Mouse (Mus musculus): ENCODE measurements at regions not wholly inside any gene's neighbourhood (a gene's known extent, or its start where the extent isn't known, plus 50 kb on each side); places are given as distances from the start of the nearest gene placed in this dataset.

DNA sequence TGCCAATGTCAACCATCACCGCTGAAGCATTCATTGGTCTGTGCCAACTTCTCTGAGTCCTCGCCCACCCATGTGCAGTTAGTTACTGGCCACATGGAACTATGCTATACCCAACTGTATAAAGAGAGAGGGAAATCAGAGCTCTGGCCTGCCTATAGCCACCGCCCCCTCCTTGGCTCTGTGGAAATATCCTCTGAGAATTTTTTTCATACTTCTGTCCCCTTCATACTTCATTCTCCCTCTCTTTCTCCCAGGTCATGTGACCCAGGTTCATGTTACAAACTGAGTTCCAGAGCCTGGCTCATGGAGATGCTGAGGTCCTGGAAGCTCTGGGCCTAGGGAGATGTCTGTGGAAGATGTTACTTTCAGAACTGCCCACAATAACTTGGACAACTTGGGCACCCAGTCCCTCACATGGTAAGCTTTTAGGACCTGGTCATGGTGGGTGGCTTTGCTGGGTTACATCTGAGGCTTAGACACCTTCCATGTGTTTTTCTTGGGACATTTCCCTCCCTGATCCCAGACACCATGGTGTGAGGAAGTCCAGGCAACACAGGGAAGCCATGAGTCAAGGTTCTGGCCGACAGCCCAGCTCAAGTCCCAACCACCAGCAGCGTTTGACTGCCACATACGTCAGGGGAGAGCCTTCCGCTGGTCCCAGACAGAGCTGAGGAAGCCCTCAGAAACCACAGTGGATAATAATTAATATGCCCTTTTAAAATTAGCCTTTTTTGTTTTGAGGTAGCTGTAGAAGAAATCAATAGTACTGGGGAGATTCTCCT, 89.0 kb upstream of the Trpm1 start:
- peak in 1 of 2 experiments; percentile 72 for DNase-seq (ENCODE audit: low spot score in 2 of 2)
- intact Hi-C loops (cut with DNase I) = loop anchor here (2.0 to 10.0 kb wide), 4 partner anchors 32 to 310 kb away; partner anchors contain the start of gene Klf13

DNA sequence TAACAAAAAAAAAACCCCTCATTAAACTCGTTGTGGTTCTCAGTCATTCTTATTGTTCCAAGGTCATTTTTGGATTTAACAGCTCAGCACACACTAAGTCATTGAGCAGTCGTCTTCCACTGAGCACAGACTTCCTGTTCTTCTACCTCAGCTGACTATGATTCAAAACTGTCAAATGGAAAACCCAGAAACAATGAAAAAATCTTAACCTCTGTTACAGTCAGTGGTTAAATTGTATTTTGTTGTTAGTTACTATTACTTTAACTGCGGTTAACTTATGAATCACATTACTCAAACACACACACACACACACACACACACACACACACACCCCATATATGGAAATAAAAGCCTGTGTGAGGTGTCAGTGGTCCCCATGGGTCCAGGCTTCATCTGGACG, 92.5 kb upstream of the Trpm1 start:
- DNase-seq (ENCODE audit: low spot score in 2 of 2) = no peak
- intact Hi-C loops (cut with DNase I) = loop anchor here (10.0 kb wide), 1 partner anchor 306 kb away; no protein-coding TSS in a partner anchor

DNA sequence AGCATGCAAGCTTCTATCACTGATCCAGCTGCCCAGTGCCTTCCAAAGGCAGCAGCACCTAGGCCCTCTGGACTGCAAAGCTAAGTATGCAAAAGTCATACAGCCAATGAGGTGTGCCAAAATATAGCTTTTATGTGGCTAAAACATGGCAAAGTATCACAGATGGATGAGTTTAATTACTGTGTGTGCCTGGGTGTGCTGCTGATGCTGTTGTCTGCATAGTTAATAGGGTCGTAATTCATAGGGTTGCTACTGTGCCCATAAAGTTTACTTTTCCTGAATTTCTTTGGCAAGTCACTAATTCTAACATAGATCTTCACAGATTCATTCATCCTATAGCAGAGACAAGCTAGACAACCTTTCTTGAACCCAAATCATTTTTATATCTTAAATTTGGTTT, 93.1 kb upstream of the Trpm1 start:
- no peak for DNase-seq (ENCODE audit: low spot score in 2 of 2)
- intact Hi-C loops (cut with DNase I) = loop anchor here (10.0 kb wide), 1 partner anchor 306 kb away; no protein-coding TSS in a partner anchor

GRCm38 (mm10) chr7:64060051-64060450, 93.6 kb upstream of the Trpm1 start:
- intact Hi-C loops (cut with DNase I) = loop anchor here (10.0 kb wide), 1 partner anchor 305 kb away; no protein-coding TSS in a partner anchor
- peak in 1 of 2 experiments; percentile 34 for DNase-seq (ENCODE audit: low spot score in 2 of 2)

DNA sequence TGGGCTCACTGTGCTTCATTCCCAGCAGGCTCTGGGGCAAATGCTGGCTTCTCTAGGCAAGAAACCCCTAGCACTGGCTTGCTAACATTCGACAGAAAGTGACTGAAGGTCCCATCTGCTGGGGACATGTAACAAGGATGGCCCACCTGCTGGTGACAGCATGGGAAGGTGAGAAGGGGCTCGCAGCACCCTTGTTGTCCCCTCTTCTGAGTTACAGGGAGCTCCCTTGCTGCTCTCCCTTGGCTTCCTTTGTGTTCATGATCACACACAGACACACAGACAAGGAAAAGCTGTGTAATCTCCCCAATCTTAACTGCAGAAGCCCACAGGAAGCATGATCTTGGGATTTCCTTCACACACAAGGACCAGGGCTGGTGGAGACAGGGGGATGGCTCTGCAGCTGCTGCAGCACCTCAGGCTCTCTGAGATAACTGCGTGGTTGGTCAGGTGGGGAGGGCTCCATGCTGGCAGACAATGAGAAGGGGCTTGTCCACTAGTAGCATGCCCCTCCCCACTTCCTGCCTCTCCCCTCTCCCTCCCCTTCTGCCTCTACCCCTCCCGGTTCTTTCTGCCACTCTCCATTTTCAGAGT, 95.3 kb upstream of the Trpm1 start:
- intact Hi-C loops (cut with DNase I) = no loop called here
- DNase-seq (ENCODE audit: low spot score in 2 of 2) = no peak

GRCm38 (mm10) chr7:64057873-64058272, 95.8 kb upstream of the Trpm1 start:
- DNase-seq (ENCODE audit: low spot score in 2 of 2) = no peak
- intact Hi-C loops (cut with DNase I) = no loop called here

DNA sequence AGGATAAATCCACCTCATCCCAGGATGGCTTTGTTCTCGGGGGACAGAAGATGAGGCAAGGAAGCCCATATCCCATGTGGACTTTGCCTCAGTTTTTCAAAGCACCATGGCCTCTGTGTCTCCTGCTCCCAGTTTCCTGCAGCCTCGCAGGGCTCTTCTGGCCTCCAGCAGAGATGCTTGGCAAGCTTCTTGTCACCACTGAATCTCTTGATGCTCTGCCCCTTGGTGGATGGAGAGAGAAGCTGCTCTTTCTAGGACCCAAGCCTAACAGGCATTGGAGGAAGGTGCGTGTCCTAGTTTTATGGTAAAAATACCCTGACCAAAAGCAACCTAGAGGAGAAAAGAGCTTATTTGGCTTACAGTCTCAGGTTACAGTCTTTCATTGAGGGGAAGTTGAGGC, 97.1 kb upstream of the Trpm1 start:
- intact Hi-C loops (cut with DNase I) = no loop called here

GRCm38 (mm10) chr7:64054996-64055395, 98.6 kb upstream of the Trpm1 start:
- intact Hi-C loops (cut with DNase I) = no loop called here
- no peak for DNase-seq (ENCODE audit: low spot score in 2 of 2)

More for the DNA sequence above, 97.1 kb upstream of the Trpm1 start:
- no peak for DNase-seq (ENCODE audit: low spot score in 2 of 2)

- intact Hi-C loops (cut with DNase I) = no loop called here
- no peak for DNase-seq (ENCODE audit: low spot score in 2 of 2)
These were observed 99.9 kb upstream of the Trpm1 start for GRCm38 (mm10) chr7:64053766-64054165.

DNA sequence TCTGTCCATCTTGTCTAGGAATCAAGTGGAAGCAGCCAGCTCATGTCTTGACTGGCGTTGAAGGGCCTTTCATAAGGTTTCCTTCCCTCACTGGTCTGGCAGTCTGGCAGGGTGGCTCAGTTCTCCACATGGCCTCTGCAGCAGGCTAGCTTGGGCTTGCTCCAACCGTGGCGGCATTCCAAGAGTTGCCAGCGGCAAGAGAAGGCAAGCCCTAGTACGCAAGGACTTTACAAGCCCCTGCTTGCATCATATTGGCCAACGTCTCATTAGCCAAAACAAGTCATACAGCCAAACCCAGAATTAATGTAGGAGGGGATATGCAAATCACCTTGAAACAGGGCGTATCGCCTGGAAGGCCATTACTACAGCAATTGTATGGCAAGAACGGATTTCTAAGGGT, 101.2 kb upstream of the Trpm1 start:
- intact Hi-C loops (cut with DNase I) = no loop called here
- DNase-seq (ENCODE audit: low spot score in 2 of 2) = peak in 1 of 2 experiments; percentile 20

DNA sequence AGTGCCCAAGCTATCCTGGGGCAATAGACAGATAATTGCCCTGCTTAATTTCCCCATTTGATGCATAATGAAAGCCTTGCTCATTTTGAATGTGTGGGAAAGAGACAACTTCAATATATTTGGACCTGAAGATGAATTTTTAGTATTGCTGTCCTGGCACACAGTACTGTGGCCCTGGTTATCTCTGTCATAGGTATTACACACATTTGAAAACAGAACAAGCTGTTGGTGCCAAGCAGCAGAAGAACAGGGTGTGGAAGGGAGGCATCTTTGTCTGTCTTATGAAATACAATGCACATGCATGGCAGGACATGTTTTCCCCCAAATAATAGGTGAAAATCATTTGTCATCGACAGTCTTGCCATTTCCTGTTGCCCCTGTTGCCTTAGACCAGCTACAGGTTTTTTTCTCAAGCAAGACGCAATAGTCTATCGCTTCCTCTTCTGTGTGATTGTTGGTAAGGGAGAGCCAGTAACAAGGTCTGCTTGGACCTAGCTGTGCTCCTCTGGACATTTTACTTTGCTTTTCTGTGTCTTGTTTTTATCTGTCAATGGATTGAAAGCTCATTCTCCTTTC, 102.7 kb upstream of the Trpm1 start:
- DNase-seq (ENCODE audit: low spot score in 2 of 2) = no peak
- intact Hi-C loops (cut with DNase I) = no loop called here

DNA sequence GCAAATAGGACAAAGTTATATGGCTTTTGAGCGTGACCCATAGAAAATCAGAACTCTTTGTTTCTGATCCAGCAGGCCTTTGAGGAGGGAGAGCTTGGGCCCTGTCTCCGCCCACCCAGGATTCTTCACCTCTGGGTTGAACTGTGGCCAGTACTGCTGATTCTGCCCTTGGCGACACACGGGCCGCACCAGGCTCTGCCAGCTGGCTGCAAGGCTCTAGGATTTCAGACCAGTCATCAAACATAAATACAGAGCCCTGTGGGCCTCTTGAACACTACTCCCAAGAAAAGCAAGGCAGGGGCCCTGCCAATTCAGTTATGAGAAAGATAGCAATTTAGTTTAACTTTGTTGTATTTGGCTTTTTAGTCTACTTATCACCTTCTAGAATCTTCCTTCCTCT, 103.4 kb upstream of the Trpm1 start:
- intact Hi-C loops (cut with DNase I) = no loop called here
- DNase-seq (ENCODE audit: low spot score in 2 of 2) = no peak

DNA sequence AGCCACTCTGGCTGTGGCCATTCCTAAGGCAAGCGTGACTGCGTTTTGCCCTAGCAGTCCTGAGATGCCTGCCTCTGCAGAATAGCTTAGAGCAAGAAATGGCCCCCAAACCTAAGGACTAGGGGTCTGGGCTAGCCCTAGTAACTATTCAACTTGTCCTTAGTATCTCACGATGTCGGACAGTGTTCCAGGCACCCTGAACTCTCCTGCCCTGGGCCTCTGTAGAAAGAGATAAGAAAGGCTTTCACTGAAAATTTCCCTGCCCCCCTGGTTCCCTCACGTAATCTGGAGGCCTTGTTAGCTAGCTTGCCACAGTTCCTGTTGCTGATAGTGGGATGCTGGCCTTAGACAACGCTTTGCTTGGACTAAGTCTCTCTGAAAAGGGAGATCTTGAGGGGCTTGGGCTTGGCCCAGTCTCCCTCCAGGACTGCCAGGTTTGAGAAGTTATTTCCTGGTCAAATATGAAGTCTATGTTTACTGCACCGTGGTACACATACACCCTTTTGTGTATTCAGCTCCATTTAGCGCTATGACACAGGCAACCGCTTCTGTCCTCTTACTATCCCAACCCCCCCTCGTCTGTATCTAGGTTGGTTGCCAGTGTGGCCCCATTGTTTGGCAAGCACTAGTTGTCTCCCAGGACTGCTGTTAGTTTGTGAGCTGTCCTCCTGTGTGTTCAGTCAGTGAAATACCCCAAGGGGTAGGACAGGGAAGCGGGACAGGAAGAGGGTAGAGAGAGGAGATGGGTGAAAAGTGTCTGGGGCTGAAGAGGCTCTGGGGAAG, 104.3 kb upstream of the Trpm1 start:
- intact Hi-C loops (cut with DNase I) = no loop called here

GRCm38 (mm10) chr7:64048452-64049182, 105.0 kb upstream of the Trpm1 start:
- intact Hi-C loops (cut with DNase I) = no loop called here
- peak; percentile 62 to 63 for DNase-seq (ENCODE audit: low spot score in 2 of 2)

More for the DNA sequence above, 104.3 kb upstream of the Trpm1 start:
- DNase-seq (ENCODE audit: low spot score in 2 of 2) = no peak

GRCm38 (mm10) chr7:64047831-64048230, 105.8 kb upstream of the Trpm1 start:
- DNase-seq (ENCODE audit: low spot score in 2 of 2) = no peak

DNA sequence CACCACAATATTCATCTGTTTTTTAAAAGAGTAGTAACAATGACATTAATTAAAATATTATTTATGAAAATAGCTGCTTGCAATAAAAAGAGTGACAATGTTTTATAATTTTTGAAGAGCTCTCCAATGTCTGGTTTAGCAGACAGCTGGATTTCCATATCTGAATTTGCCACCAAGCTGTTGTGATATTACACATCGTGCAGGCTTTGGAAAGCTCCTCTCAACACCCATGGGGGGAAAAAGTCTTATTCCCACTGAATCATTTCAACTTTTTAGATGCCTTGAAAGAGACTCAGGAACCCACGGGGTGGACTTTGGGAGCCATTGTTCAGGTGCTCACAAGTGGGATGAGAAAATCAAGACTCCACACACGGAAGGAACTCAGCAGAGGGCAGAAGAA, 106.6 kb upstream of the Klf13 start:
- DNase-seq (ENCODE audit: low spot score in 2 of 2) = peak in 1 of 2 experiments; percentile 64
- intact Hi-C loops (cut with DNase I) = no loop called here

More at GRCm38 (mm10) chr7:64047831-64048230, 105.8 kb upstream of the Trpm1 start:
- intact Hi-C loops (cut with DNase I) = no loop called here

DNA sequence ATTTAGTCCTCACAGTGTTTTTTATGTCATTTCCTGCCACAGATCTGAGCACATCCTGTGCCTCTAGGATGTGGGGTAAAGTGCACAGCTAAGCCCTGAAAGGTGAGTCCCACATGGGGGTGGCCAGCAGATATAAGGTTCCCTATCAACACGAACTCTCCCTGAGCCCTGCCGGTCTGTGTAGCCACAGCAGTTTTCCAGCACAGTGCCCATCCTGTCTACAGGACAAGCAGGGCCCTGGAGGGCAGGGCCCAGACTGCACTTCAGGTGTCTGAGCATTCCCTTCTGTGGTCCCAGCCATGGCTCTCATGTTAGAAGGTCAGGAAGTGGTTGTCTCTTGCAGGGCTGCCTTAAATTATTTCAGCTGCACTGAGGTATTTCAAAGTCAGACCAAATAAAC, 104.3 kb upstream of the Klf13 start:
- intact Hi-C loops (cut with DNase I) = no loop called here
- no peak for DNase-seq (ENCODE audit: low spot score in 2 of 2)

DNA sequence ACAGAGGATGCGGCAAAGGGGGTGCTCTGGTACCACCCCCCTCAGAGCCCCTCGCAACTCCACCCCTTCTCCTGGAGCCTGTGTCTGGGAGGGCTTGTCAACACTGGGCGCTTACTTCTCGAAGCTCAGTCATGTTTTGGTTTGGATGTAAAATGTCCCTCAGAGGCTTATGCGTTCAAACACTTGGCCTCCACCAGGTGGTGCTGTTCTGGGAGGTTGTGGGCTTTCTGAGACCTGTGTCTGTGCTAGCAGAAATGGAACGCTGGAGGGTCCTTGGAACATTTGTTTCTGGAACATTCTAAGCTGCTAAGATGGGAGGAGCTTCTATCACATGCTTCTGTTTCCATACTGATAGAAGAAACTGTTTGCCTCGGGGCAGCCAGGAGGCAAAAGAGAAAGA, 102.6 kb upstream of the Klf13 start:
- no peak for DNase-seq (ENCODE audit: low spot score in 2 of 2)
- intact Hi-C loops (cut with DNase I) = no loop called here

GRCm38 (mm10) chr7:64040026-64040737, 101.5 kb upstream of the Klf13 start:
- intact Hi-C loops (cut with DNase I) = no loop called here
- DNase-seq (ENCODE audit: low spot score in 2 of 2) = no peak

All from left cerebral cortex, postnatal 25 days (tissue).